Mouse (Mus musculus): Measurements from ENCODE around the gene Itpkb.

- no peak for TF ChIP-seq CTCF (IDR thresholded peaks at IDR 0.05; ENCODE audit: borderline replicate concordance, insufficient read depth, low read length)
- TF ChIP-seq POLR2A (IDR thresholded peaks at IDR 0.05; ENCODE audit: low read depth, low read length): no peak
Observed at GRCm38 (mm10) chr1:180356176-180356575, 25.9 kb downstream of the Itpkb start.
